Mouse (Mus musculus) embryonic fibroblast, embryonic 13.5 days (primary cell): ENCODE data around the gene Gm28539.

ENCODE experiments used
- CTCF ChIP-seq: IDR thresholded peaks from 2 replicates; pipeline ENCODE4 v1.5.1; 2011; ENCODE audit warnings: mild to moderate bottlenecking, control low read depth, low read length, moderate library complexity, borderline replicate concordance; ENCODE audit not compliant: insufficient read depth
- POLR2A ChIP-seq: IDR thresholded peaks from 2 replicates; pipeline ENCODE4 v1.6.1; 2011; ENCODE audit warnings: low read depth, mild to moderate bottlenecking, control low read depth, low read length, moderate library complexity

DNA sequence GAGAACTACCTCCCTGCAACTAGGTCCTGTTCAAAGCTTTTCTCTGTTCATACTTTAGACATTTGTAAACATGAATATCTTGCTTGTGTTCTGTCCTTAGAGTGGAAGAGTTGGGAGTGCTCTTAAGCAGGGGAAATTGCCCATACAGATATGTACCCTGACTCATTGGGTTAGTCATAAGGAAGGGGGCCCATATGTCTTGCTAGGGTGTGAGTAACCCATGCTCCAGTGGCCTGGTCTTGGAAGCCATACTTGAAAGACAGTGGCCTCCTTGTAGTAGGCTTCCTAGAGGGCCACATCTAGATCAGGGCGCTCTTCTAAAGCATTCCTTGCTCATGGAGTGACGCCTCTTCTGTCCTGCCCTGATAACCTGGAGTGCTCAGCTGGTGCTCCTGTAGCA, 114.0 kb downstream of the Gm28539 start:
- TF ChIP-seq POLR2A (no peak), CTCF (no peak)
